Mouse (Mus musculus): Measurements from ENCODE around the gene Svs4.
"Not testable (repeated sequence)": the region's sequence is repeated elsewhere in the genome, so short reads cannot be mapped to it uniquely, and the experiment has no call there.

Gene Svs4

GRCm38 (mm10) chr2:164278359-164278758, at the start of gene Svs4:
Svs4 (minus strand) TSS chr2:164278459.
- no peak for DNase-seq

- no peak for DNase-seq
These were observed 42.7 kb upstream of the Svs4 start for GRCm38 (mm10) chr2:164320983-164321382.

GRCm38 (mm10) chr2:164316451-164316850, 38.2 kb upstream of the Svs4 start, which contains the start of gene Svs6:
Svs6 (plus strand) TSS chr2:164316751.
- DNase-seq, result not testable (repeated sequence)

- DNase-seq, result not testable (repeated sequence)
These were observed 37.2 kb upstream of the Svs4 start for GRCm38 (mm10) chr2:164315460-164315859.

GRCm38 (mm10) chr2:164312599-164312998, 34.3 kb upstream of the Svs4 start:
- no peak for DNase-seq

GRCm38 (mm10) chr2:164288968-164289367, 10.7 kb upstream of the Svs4 start, which contains the start of gene Svs3a:
Svs3a (plus strand) TSS chr2:164289268.
- not testable (repeated sequence) for DNase-seq

GRCm38 (mm10) chr2:164256540-164256939, 21.7 kb downstream of the Svs4 start, which contains the start of gene Svs3b:
Svs3b (minus strand) TSS chr2:164256640.
- not testable (repeated sequence) for DNase-seq

GRCm38 (mm10) chr2:164238366-164238765, 39.9 kb downstream of the Svs4 start, which contains the start of gene Svs2:
Svs2 (minus strand) TSS chr2:164238466.
- no peak for DNase-seq

- no peak for DNase-seq
These were observed 45.6 kb downstream of the Svs4 start for GRCm38 (mm10) chr2:164232671-164233070.

GRCm38 (mm10) chr2:164228361-164229070, 49.7 kb downstream of the Svs4 start:
- DNase-seq, result no peak

All from cerebellum, postnatal 10 days (tissue).